Mouse (Mus musculus) heart, postnatal 0 days (tissue): ENCODE results near the gene Ttc17. TPM values are rescaled to one million over a fixed set of nuclear protein-coding genes. Genes with fewer than 3 reads are reported as not detected.

Source experiments
- ATAC-seq: fragments of 200-750 bp; cut with Nextera tagmentation; 2 replicates; pipeline ENCODE4 v1.8.0; 2017; ENCODE audit warnings: low read depth, moderate number of reproducible peaks, moderate library complexity; ENCODE audit not compliant: insufficient read depth
- DNase-seq: peaks from one replicate; pipeline ENCODE4 v3.0.0-alpha.2; 2016; ENCODE audit warnings: low spot score
- H3K27ac ChIP-seq: fragments of 300-500 bp; sonication (generic); 2 replicates; pipeline ENCODE4 v1.5.1; 2014; ENCODE audit warnings: low read depth, mild to moderate bottlenecking
- H3K27me3 ChIP-seq: fragments of 300-500 bp; sonication (generic); 2 replicates; pipeline ENCODE4 v1.6.1; 2014; ENCODE audit warnings: low read length, mixed read lengths; ENCODE audit not compliant: control insufficient read depth, insufficient read depth
- H3K36me3 ChIP-seq: fragments of 300-500 bp; sonication (generic); replicated peaks from 2 replicates; pipeline ENCODE4 v1.6.1; 2014; ENCODE audit warnings: low read length, mixed read lengths; ENCODE audit not compliant: control insufficient read depth, insufficient read depth
- H3K4me1 ChIP-seq: fragments of 300-500 bp; sonication (generic); 2 replicates; pipeline ENCODE4 v1.6.1; 2014; ENCODE audit warnings: antibody characterized with exemption; ENCODE audit not compliant: control insufficient read depth, insufficient read depth
- H3K4me2 ChIP-seq: fragments of 300-500 bp; sonication (generic); 2 replicates; pipeline ENCODE4 v1.6.1; 2014; ENCODE audit warnings: low read depth, mild to moderate bottlenecking, low read length, moderate library complexity
- H3K4me3 ChIP-seq: fragments of 300-500 bp; sonication (generic); 2 replicates; pipeline ENCODE4 v1.5.1; 2014; ENCODE audit warnings: low read depth, low read length
- H3K9ac ChIP-seq: fragments of 300-500 bp; sonication (generic); replicated peaks from 2 replicates; pipeline ENCODE4 v1.6.1; 2014; ENCODE audit warnings: low read depth, low read length, mixed read lengths
- H3K9me3 ChIP-seq: fragments of 300-500 bp; sonication (generic); replicated peaks from 2 replicates; pipeline ENCODE4 v1.6.1; 2016; ENCODE audit warnings: low read length; ENCODE audit not compliant: control insufficient read depth
- CTCF ChIP-seq: IDR thresholded peaks from 2 replicates; pipeline ENCODE4 v1.5.1; 2016; ENCODE audit warnings: antibody characterized with exemption, control low read depth, low read depth
- EP300 ChIP-seq: IDR thresholded peaks from 2 replicates; pipeline ENCODE4 v1.6.1; 2016; ENCODE audit warnings: antibody characterized with exemption, low read depth
- WGBS: fragments of 180-500 bp; shearing (Covaris S2); extraction: QIAGEN DNeasy Blood & Tissue Kit; methylation state at CpG from one replicate; pipeline ENCODE4 v1.1.7; 2014; 5-methylcytosine and 5-hydroxymethylcytosine counted together
- polyA plus RNA-seq: library from polyadenylated mRNA; unstranded; fragments of >200 nt; fragmentation: Nextera tagmentation; extraction: Ambion mirVana; gene quantifications from 2 replicates; pipeline ENCODE4 v1.2.1, GENCODE M21; 2015
- total RNA-seq: library from RNA; depleted of rRNA; stranded (reverse); fragments of >200 nt; gene quantifications from 2 replicates; pipeline ENCODE4 v1.2.3, GENCODE M21; 2014; ENCODE audit warnings: low replicate concordance

Gene Ttc17
- total and polyA plus RNA-seq, 2 experiments from 2014 or later: 12.3 to 13.7 TPM

GRCm38 (mm10) chr2:94348165-94348591 is 58.3 kb downstream of the Ttc17 start:
- Histone ChIP-seq H3K27ac (peak overlapping the region; percentile 74), H3K4me2 (peak overlapping the region; percentile 23; the same call in 1 of the 2 replicates), H3K36me3 (peaks cover 5% of the 10 kb centered on the region; the same call in 1 of the 2 replicates), H3K9me3 (no peaks in the 10 kb centered on the region), H3K4me3 (no peak overlapping the region), H3K9ac (no peak overlapping the region), H3K27me3 (no peaks in the 10 kb centered on the region), H3K4me1 (peaks cover 40% of the 10 kb centered on the region)
- DNase-seq (peak; percentile 67), ATAC-seq (0 out of 2 replicates have a peak, but pooled peaks have one; percentile 31)
- WGBS: 4% methylated on average over 6 of the region's 6 CpGs
- TF ChIP-seq EP300 (no peak), CTCF (no peak)

- 37% methylated on average over 5 of the region's 5 CpGs for WGBS
- TF ChIP-seq CTCF (no peak), EP300 (no peak)
- no peaks in the 10 kb centered on the region for H3K27me3 ChIP-seq
- peak overlapping the region; percentile 26; the same call in 1 of the 2 replicates for H3K9ac ChIP-seq
- H3K4me3 ChIP-seq: no peak overlapping the region
- no peak overlapping the region for H3K4me2 ChIP-seq
- no peak for DNase-seq
- peak overlapping the region; percentile 74 for H3K27ac ChIP-seq
- no peak for ATAC-seq
- H3K36me3 ChIP-seq: peaks cover 8% of the 10 kb centered on the region
- peaks cover 46% of the 10 kb centered on the region for H3K4me1 ChIP-seq
- no peaks in the 10 kb centered on the region for H3K9me3 ChIP-seq
Observed at GRCm38 (mm10) chr2:94346746-94347145, 59.7 kb downstream of the Ttc17 start.

GRCm38 (mm10) chr2:94344624-94345023 is 61.9 kb downstream of the Ttc17 start:
- DNase-seq (peak; percentile 52), ATAC-seq (peak; percentile 81)
- no peaks in the 10 kb centered on the region for H3K27me3 ChIP-seq
- H3K9me3 ChIP-seq: no peaks in the 10 kb centered on the region
- WGBS: 51% methylated on average over 4 of the region's 4 CpGs
- H3K4me3 ChIP-seq: no peak overlapping the region
- no peak overlapping the region for H3K9ac ChIP-seq
- peaks cover 49% of the 10 kb centered on the region for H3K4me1 ChIP-seq
- no peak for TF ChIP-seq EP300
- TF ChIP-seq CTCF: no peak
- H3K27ac ChIP-seq: peak overlapping the region; percentile 76
- H3K4me2 ChIP-seq: no peak overlapping the region
- peaks cover 15% of the 10 kb centered on the region for H3K36me3 ChIP-seq

- TF ChIP-seq EP300 (no peak), CTCF (no peak)
- H3K9me3 ChIP-seq: no peaks in the 10 kb centered on the region
- H3K27me3 ChIP-seq: no peaks in the 10 kb centered on the region
- peak overlapping the region; percentile 76; the same call in 1 of the 2 replicates for H3K27ac ChIP-seq
- DNase-seq (no peak), ATAC-seq (no peak)
- H3K4me1 ChIP-seq: peaks cover 49% of the 10 kb centered on the region
- H3K4me2 ChIP-seq: no peak overlapping the region
- no peak overlapping the region for H3K4me3 ChIP-seq
- WGBS: 86% methylated on average over 12 of the region's 12 CpGs
- peaks cover 16% of the 10 kb centered on the region for H3K36me3 ChIP-seq
- H3K9ac ChIP-seq: no peak overlapping the region
Observed at GRCm38 (mm10) chr2:94343290-94344285, 62.9 kb downstream of the Ttc17 start.

- TF ChIP-seq EP300 (0 out of 2 replicates have a peak, but pooled peaks have one; percentile 26), CTCF (peak; percentile 38)
- 40% methylated on average over 1 of the region's 1 CpGs for WGBS
- H3K4me3 ChIP-seq: no peak overlapping the region
- peak; percentile 39 for DNase-seq
- peak; percentile 69 for ATAC-seq
- peaks cover 24% of the 10 kb centered on the region for H3K36me3 ChIP-seq
- peaks cover 29% of the 10 kb centered on the region for H3K4me1 ChIP-seq
- H3K9ac ChIP-seq: no peak overlapping the region
- no peak overlapping the region for H3K27ac ChIP-seq
- no peak overlapping the region for H3K4me2 ChIP-seq
- no peaks in the 10 kb centered on the region for H3K27me3 ChIP-seq
- no peaks in the 10 kb centered on the region for H3K9me3 ChIP-seq
Observed at GRCm38 (mm10) chr2:94340769-94341168, 65.7 kb downstream of the Ttc17 start.
